Mouse (Mus musculus) layer of hippocampus, adult 18-20 months (tissue): ENCODE measurements around the gene Gm21541. TPM values are rescaled to one million over a fixed set of nuclear protein-coding genes. Genes with fewer than 3 reads are reported as not detected.
"Not testable (repeated sequence)": the region's sequence is repeated elsewhere in the genome, so short reads cannot be mapped to it uniquely, and the experiment has no call there.

Experiments
- DNase-seq, 2 experiments: peaks; one replicate each; pipeline ENCODE4 v3.0.0; 2022; ENCODE audit warnings: low spot score in 2 of 2
- long read RNA-seq: library from polyadenylated mRNA; stranded (forward); transcript quantifications from one replicate; pipeline ENCODE4 v2.0.0, GENCODE M21; 2021
- total RNA-seq, 2 experiments: library from RNA; stranded (reverse); gene quantifications; 2 replicates each; pipeline ENCODE4 v1.2.3; 2021

Gm21541 gene
- not detected for total RNA-seq
- long read RNA-seq, partial matches to known transcripts = 1 of 1 reads
- long read RNA-seq, other reads (novel, unspliced or antisense) = 0 of 1 reads

DNA sequence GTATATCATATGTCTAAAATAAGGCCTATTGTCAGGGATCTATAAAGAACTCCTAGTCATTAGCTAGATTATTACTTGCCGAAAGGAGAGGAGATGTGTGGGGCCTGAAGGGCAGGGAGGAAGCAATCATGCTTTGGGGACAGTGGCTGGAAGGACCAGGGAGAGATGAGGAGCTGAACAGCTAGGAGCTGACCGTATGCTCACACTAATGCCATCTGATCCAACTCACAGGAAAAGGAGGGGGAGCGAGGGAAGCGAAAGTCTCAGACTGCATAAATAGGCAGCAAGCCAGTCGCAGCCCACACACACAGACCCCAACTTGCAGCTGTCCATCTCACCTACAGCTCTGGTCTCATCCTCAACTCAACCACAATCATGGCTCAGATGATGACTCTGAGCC is at the start of gene Gm21541:
TSS of gene Gm21541 (plus strand) at position 301 of the 400 bp plus-strand sequence.
- DNase-seq = not testable (repeated sequence)

DNA sequence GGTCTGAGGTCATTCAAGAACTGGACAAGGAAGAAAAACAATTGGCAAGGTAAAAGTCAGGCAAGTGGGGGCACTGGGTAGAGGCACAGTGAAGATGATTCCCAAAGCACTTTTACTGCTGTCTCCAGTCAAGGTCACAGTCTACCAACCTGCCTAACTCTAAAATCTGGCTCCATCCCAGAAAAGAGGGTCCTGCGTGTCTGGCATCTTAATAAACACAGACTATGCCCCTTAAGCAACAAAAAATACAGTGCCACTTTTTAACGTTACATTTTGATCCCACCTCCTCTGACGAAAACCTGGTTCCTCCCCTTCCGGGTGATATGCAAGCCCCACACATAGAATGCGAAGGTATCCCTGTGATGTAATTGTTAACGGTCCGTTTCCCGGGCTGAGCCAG is 37.9 kb downstream of the Gm21541 start, which contains the start of gene Gm20878:
TSS of gene Gm20878 (plus strand) at position 301 of the 400 bp plus-strand sequence.
- not testable (repeated sequence) for DNase-seq

Other genes starting within 250 kb of the Gm21541 start
- gene Cntfr, start 206.5 kb upstream of the Gm21541 start, total RNA-seq = 100 to 1,000 TPM; 110 to 113 TPM
- 10 to 100 TPM; 35.5 to 37.0 TPM for gene Il11ra1, start 203.6 kb upstream of the Gm21541 start, total RNA-seq
- 10 to 100 TPM; 36.0 to 39.0 TPM for gene Rpp25l, start 190.1 kb upstream of the Gm21541 start, total RNA-seq
- 100 to 1,000 TPM; 150 to 151 TPM for gene Dctn3, start 180.4 kb upstream of the Gm21541 start, total RNA-seq
- gene Arid3c, start 172.5 kb upstream of the Gm21541 start, total RNA-seq = not detected
- 10 to 100 TPM; 52.2 to 54.3 TPM for gene Galt, start 148.4 kb upstream of the Gm21541 start, total RNA-seq
- gene Sigmar1, start 147.5 kb upstream of the Gm21541 start, total RNA-seq = 10 to 100 TPM; 36.9 to 44.0 TPM
- gene Ccl27a, start 129.4 kb upstream of the Gm21541 start, total RNA-seq = 100 to 1,000 TPM; 125 to 135 TPM
- 10 to 100 TPM; 17.1 to 17.4 TPM for gene Gm20878, start 38.0 kb downstream of the Gm21541 start, total RNA-seq
- gene Fam205a4, start 62.4 kb downstream of the Gm21541 start, total RNA-seq = 1 to 10 TPM; 1.8 to 2.1 TPM
- 1 to 10 TPM; 1.3 to 2.2 TPM for gene Gm21093, start 131.1 kb downstream of the Gm21541 start, total RNA-seq
- not detected for gene Gm3893, start 187.6 kb downstream of the Gm21541 start, total RNA-seq
- 10 to 100 TPM; 15.7 to 15.8 TPM for gene Gm13304, start 211.2 kb downstream of the Gm21541 start, total RNA-seq
- 10 to 100 TPM in 1 of 2 experiments, 1 to 10 TPM in 1; 5.9 to 10.8 TPM for gene Gm13306, start 249.8 kb downstream of the Gm21541 start, total RNA-seq